Mouse (Mus musculus) C2C12 (cell line): ENCODE data around the gene 6030468B19Rik. TPM values are rescaled to one million over a fixed set of nuclear protein-coding genes. Genes with fewer than 3 reads are reported as not detected.
"Not testable (repeated sequence)": the region's sequence is repeated elsewhere in the genome, so short reads cannot be mapped to it uniquely, and the experiment has no call there.

Source experiments
- H3K27me3 ChIP-seq: one replicate; pipeline ENCODE4 v1.6.1; 2011; ENCODE audit not compliant: control insufficient read depth, insufficient read depth, insufficient read length
- H3K36me3 ChIP-seq: one replicate; pipeline ENCODE4 v1.6.1; 2011; ENCODE audit not compliant: control insufficient read depth, insufficient read depth
- H3K4me3 ChIP-seq: one replicate; pipeline ENCODE4 v1.5.1; 2011; ENCODE audit warnings: mild to moderate bottlenecking, control low read depth; ENCODE audit not compliant: poor library complexity, insufficient read depth, severe bottlenecking
- H3K79me2 ChIP-seq: one replicate; pipeline ENCODE4 v1.6.1; 2011; ENCODE audit not compliant: control insufficient read depth, insufficient read depth
- H3K79me3 ChIP-seq: one replicate; pipeline ENCODE4 v1.6.1; 2011; ENCODE audit warnings: low read depth, control low read depth
- H3ac ChIP-seq: one replicate; pipeline ENCODE3; 2011; ENCODE audit warnings: low read depth; ENCODE audit not compliant: control insufficient read depth, insufficient read length
- CEBPB ChIP-seq: IDR thresholded peaks from one replicate; pipeline ENCODE4 v1.6.1; 2011; ENCODE audit warnings: low read depth, mild to moderate bottlenecking, control low read depth, moderate library complexity
- CTCF ChIP-seq: IDR thresholded peaks from one replicate; pipeline ENCODE4 v1.5.1; 2011; ENCODE audit not compliant: control insufficient read depth, insufficient read depth, insufficient read length
- FOSL1 ChIP-seq: IDR thresholded peaks from one replicate; pipeline ENCODE4 v1.8.0; 2011; ENCODE audit warnings: mild to moderate bottlenecking, low read length; ENCODE audit not compliant: poor library complexity, insufficient read depth, severe bottlenecking
- MAX ChIP-seq: IDR thresholded peaks from one replicate; pipeline ENCODE4 v1.6.1; 2011; ENCODE audit warnings: mild to moderate bottlenecking, control low read depth
- MYOD1 ChIP-seq: IDR thresholded peaks from one replicate; pipeline ENCODE4 v1.6.1; 2011; ENCODE audit warnings: low read depth; ENCODE audit not compliant: control insufficient read depth, insufficient read length
- MYOG ChIP-seq: IDR thresholded peaks from one replicate; pipeline ENCODE4 v1.6.1; 2011; ENCODE audit not compliant: control insufficient read depth, insufficient read length; ENCODE audit errors: extremely low read depth
- USF1 ChIP-seq: IDR thresholded peaks from one replicate; pipeline ENCODE4 v1.6.1; 2011; ENCODE audit warnings: low read depth, mild to moderate bottlenecking, control low read depth, moderate library complexity
- polyA plus RNA-seq: library from polyadenylated mRNA; unstranded; fragments of >200 nt; fragmentation: generic; extraction: Trizol; gene quantifications from one replicate; pipeline ENCODE4 v1.2.1, GENCODE M21; 2012; ENCODE audit warnings: missing spikeins

6030468B19Rik gene
- polyA plus RNA-seq, 1 experiment = not detected

DNA sequence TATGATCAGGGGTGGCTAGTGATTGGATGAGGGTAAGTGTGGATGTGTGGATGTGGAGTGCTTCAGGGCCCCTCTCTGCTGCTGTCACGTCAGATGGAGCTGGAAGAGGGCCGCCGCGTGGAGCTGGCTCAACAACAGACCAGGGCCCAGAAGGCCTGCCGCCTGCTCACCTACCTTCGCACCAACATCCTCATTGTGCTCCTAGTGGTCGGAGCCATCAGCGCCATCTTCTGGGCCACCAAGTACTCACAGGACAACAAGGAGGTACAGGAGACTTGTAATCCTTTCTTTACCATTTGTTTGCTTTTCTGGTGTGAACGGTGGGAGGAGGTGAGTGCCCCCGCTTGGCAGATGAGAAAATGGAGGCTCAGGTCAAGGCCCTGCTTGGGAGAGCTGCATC is 11.2 kb upstream of the 6030468B19Rik start:
- no peaks in the 10 kb centered on the region for H3K79me2 ChIP-seq
- H3K36me3 ChIP-seq = no peaks in the 10 kb centered on the region
- no peak for TF ChIP-seq USF1
- TF ChIP-seq CTCF = peak; percentile 71
- H3K27me3 ChIP-seq = no peaks in the 10 kb centered on the region
- H3K4me3 ChIP-seq = no peak overlapping the region
- no peak overlapping the region for H3ac ChIP-seq
- H3K79me3 ChIP-seq = no peaks in the 10 kb centered on the region

DNA sequence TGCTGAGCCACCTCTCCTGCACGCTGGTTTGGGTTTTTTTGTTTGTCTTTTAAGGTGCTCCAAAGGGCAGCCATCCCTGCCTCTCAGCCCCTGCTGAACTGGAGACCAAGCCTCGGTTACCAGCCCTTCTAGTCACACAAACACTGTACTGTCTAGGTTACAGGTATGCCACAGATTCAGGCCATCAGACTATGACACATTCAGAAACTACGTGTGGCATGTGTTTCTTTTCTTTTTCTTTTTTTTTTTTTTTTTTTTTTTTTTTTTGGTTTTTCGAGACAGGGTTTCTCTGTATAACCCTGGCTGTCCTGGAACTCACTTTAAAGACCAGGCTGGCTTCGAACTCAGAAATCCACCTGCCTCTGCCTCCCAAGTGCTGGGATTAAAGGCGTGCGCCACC is 9.0 kb upstream of the 6030468B19Rik start:
- not testable (repeated sequence) for H3K4me3 ChIP-seq, H3ac ChIP-seq, H3K27me3 ChIP-seq, H3K79me3 ChIP-seq, H3K79me2 ChIP-seq, H3K36me3 ChIP-seq

DNA sequence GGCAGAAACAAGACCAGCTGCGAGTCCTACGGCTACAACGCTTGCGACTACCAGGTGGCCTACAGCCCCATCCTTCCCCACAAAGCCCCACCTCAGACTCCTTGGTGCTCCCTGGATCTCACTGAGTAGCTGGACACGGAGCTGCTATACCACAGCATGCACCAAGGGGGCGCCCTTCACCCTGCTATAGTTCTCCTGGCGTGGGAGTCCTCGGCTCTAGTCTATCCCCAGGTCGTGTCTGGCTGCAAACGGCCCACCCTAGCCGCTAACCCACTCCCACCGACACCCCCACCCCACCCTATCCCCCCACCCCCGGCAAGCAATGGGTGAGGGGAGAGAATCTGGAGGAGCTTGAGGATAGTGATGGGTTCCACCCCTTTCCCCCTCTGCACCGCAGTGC is 7.2 kb upstream of the 6030468B19Rik start:
- H3K36me3 ChIP-seq = no peaks in the 10 kb centered on the region
- no peaks in the 10 kb centered on the region for H3K79me3 ChIP-seq
- H3ac ChIP-seq = no peak overlapping the region
- H3K27me3 ChIP-seq = no peaks in the 10 kb centered on the region
- no peaks in the 10 kb centered on the region for H3K79me2 ChIP-seq
- TF ChIP-seq CTCF = peak; percentile 91
- TF ChIP-seq MYOD1 = no peak
- no peak for TF ChIP-seq USF1
- no peak overlapping the region for H3K4me3 ChIP-seq

DNA sequence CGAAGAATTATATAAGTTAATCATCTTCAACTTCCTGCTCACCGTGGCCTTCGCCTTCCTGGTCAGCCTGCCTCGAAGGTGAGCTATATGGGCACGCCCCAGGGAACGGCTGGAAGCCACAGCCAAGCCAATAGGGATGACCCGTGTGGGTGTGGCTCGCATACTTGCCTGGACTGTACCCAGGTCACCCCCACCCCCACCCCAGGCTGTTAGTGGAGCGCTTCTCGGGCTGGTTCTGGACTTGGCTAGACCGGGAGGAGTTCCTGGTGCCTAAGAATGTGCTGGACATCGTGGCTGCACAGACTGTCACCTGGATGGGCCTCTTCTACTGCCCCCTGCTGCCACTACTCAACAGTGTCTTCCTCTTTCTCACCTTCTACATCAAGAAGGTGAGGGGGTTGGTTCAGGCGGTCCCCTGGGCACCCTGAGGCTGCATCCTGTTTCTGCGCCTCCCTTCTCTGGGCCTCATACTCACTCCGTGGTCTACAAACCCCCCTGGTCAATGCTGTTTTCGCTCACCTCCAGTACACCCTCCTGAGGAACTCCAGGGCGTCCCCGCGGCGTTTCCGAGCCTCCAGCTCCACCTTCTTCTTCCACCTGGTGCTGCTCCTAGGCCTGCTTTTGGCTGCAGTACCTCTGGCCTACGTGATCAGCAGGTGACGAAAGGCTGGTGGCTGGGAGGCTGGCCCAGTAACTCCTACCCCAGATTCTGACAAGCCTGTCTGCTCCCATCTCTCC is 6.6 kb upstream of the 6030468B19Rik start:
- no peaks in the 10 kb centered on the region for H3K79me3 ChIP-seq
- no peak for TF ChIP-seq CTCF
- TF ChIP-seq CEBPB = no peak
- no peaks in the 10 kb centered on the region for H3K27me3 ChIP-seq
- H3ac ChIP-seq = no peak overlapping the region
- H3K36me3 ChIP-seq = no peaks in the 10 kb centered on the region
- no peak overlapping the region for H3K4me3 ChIP-seq
- no peaks in the 10 kb centered on the region for H3K79me2 ChIP-seq

DNA sequence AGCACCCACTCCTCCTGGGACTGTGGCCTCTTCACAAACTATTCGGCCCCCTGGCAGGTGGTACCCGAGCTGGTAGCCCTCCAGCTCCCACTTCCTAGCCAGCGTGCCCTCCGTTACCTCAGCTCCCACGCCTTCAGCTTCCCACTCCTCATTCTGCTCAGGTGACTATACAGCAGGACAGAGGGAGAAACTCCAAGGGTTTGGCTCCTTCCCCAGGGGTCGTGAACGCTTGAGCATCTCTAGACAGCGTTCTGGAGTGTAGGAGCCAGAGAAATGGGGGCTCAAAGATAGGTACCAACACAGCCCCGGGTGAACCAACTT is 6.1 kb upstream of the 6030468B19Rik start:
- no peaks in the 10 kb centered on the region for H3K27me3 ChIP-seq
- H3K36me3 ChIP-seq = no peaks in the 10 kb centered on the region
- no peaks in the 10 kb centered on the region for H3K79me3 ChIP-seq
- no peak overlapping the region for H3ac ChIP-seq
- no peak overlapping the region for H3K4me3 ChIP-seq
- TF ChIP-seq MYOG = no peak
- TF ChIP-seq FOSL1 = no peak
- no peaks in the 10 kb centered on the region for H3K79me2 ChIP-seq

DNA sequence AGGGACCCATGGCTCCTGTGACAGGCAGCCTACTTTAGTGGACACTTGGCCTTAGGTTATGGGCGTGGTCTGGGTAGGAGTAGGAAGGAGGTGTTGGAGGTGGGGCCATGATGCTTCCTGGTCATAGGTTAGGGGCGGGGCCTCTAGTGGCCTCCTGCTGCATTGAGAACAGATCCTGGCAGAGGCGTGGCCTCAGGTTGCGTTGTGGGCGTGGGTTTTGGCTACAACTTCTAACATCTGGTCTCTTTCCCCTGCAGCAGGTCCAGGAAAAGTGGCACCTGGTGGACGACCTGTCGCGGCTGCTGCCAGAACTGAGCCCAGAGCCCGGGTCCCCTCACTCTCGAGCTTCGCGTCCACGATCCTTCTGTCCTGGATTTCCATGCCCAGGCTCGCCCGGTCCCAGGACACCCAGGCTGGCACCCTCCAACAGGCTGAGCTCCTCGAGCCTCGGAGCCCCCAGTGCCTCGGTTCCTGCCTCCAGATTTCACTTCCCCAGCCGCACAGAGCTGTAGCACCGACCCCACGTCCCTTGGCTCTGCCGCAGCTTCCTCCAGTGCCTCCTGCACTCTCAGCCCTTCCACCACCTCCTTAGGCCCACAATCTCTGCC is 5.1 kb upstream of the 6030468B19Rik start:
- Histone ChIP-seq H3K79me3 (no peaks in the 10 kb centered on the region), H3ac (no peak overlapping the region), H3K4me3 (no peak overlapping the region), H3K27me3 (no peaks in the 10 kb centered on the region), H3K36me3 (no peaks in the 10 kb centered on the region), H3K79me2 (no peaks in the 10 kb centered on the region)
- TF ChIP-seq USF1 (no peak), FOSL1 (no peak), CTCF (no peak), MYOG (no peak), CEBPB (no peak), MAX (no peak), MYOD1 (no peak)

DNA sequence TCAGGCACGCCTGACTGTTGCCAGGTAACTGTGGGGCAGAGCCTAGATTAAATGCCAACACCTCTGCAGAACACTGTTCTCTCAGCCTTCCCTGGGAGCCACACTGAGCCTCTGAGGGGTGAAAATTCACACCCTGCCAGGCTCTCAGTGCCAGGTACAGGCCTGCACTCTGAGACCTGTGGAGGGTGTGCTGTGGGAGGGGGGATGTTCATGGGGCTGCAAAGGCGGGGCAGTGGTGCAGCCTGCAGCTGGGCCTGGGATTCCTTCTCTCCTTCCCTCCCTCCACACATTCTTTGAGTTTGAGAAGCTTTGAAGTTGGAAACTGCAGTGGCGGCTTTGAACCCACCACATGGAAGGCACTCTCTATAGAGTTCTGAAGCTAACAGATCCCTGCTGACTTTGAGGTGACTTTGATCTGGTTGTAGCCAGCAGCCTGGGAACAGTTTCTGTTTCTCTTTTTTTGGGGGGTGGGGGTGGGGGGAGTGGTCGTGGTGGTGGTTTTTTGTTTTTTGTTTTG is 3.4 kb upstream of the 6030468B19Rik start:
- TF ChIP-seq USF1 (no peak), FOSL1 (no peak), MAX (no peak), CTCF (no peak), CEBPB (no peak), MYOG (no peak), MYOD1 (no peak)

More for the DNA sequence above, 3.4 kb upstream of the 6030468B19Rik start:
- Histone ChIP-seq H3K79me2 (no peaks in the 10 kb centered on the region), H3K79me3 (no peaks in the 10 kb centered on the region), H3K4me3 (no peak overlapping the region), H3K27me3 (no peaks in the 10 kb centered on the region), H3ac (no peak overlapping the region), H3K36me3 (no peaks in the 10 kb centered on the region)
